Mouse (Mus musculus): ENCODE measurements at regions not wholly inside any gene's neighbourhood (a gene's known extent, or its start where the extent isn't known, plus 50 kb on each side); places are given as distances from the start of the nearest gene placed in this dataset.

- no peak for TF ChIP-seq POLR2A (IDR thresholded peaks at IDR 0.05; ENCODE audit: low read depth, low read length)
- TF ChIP-seq CTCF (conservative IDR thresholded peaks at IDR 0.05; ENCODE audit: insufficient read depth, insufficient read length, low read depth, low read length): no peak
- H3K4me3 ChIP-seq (ENCODE audit: insufficient read depth, low read depth, low read length): no peak overlapping the region
- no peaks in the 10 kb centered on the region for H3K36me3 ChIP-seq (ENCODE audit: control insufficient read depth, insufficient read depth, low read length)
- no peak for DNase-seq
- H3K27ac ChIP-seq (ENCODE audit: insufficient read depth, low read depth, low read length): no peak overlapping the region
- 85% methylated on average over 1 of the region's 1 CpGs for WGBS
- H3K4me1 ChIP-seq (ENCODE audit: control insufficient read depth, insufficient read depth, low read length): no peaks in the 10 kb centered on the region
- H3K27me3 ChIP-seq (replicated peaks; ENCODE audit: control insufficient read depth, insufficient read depth, low read length): no peaks in the 10 kb centered on the region
These were observed 164.6 kb downstream of the 1810013L24Rik start for GRCm38 (mm10) chr16:8994521-8994920.

DNA sequence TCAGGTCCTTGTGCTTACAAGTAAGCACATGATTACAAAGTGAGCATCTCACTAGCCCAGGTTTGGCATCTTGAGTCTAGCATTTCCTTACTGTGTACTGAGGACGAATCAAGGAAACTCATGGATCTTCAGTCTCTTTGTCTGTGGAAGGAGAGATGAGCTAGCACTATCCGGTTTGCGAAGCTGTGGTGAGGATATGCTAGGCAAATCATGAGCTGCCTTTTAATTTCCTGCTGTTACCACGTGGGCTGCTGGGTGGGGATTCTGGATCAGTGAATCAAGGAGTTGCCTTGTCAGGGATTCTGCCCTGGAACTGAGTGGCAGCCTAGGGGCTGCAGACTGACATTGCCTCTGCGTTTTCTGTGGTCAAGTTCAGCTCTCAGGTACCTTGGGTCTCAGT, 167.3 kb downstream of the 1810013L24Rik start:
- H3K36me3 ChIP-seq (ENCODE audit: control insufficient read depth, insufficient read depth, low read length): no peaks in the 10 kb centered on the region
- no peak for TF ChIP-seq POLR2A (IDR thresholded peaks at IDR 0.05; ENCODE audit: low read depth, low read length)
- no peak for TF ChIP-seq CTCF (conservative IDR thresholded peaks at IDR 0.05; ENCODE audit: insufficient read depth, insufficient read length, low read depth, low read length)
- H3K27ac ChIP-seq (ENCODE audit: insufficient read depth, low read depth, low read length): no peak overlapping the region
- H3K27me3 ChIP-seq (replicated peaks; ENCODE audit: control insufficient read depth, insufficient read depth, low read length): no peaks in the 10 kb centered on the region
- 63% methylated on average over 5 of the region's 5 CpGs for WGBS
- H3K4me1 ChIP-seq (ENCODE audit: control insufficient read depth, insufficient read depth, low read length): no peaks in the 10 kb centered on the region
- no peak overlapping the region for H3K4me3 ChIP-seq (ENCODE audit: insufficient read depth, low read depth, low read length)
- no peak for DNase-seq

DNA sequence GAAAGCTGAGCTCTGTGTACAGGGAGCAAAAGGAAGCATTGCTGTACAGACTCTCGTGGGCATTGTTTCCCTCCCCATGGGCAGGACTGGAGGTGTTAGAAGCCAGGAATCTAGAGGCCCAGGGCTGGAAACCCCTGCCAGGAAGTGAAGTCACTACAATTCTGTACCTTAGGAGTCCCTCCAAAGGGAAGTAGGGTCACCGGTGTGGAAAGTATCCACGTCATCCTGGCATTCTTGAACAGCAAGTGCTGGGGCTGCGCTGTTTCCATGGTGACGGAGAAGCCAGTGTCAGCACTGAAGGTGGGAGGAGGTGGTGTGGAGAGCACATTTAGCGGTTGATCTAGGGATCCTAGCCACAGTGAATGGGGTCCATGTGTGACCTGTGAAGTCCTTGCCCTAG, 174.1 kb downstream of the 1810013L24Rik start:
- no peaks in the 10 kb centered on the region for H3K27me3 ChIP-seq (replicated peaks; ENCODE audit: control insufficient read depth, insufficient read depth, low read length)
- no peak for TF ChIP-seq POLR2A (IDR thresholded peaks at IDR 0.05; ENCODE audit: low read depth, low read length)
- no peak for TF ChIP-seq CTCF (conservative IDR thresholded peaks at IDR 0.05; ENCODE audit: insufficient read depth, insufficient read length, low read depth, low read length)
- no peaks in the 10 kb centered on the region for H3K4me1 ChIP-seq (ENCODE audit: control insufficient read depth, insufficient read depth, low read length)
- H3K27ac ChIP-seq (ENCODE audit: insufficient read depth, low read depth, low read length): no peak overlapping the region
- no peak overlapping the region for H3K4me3 ChIP-seq (ENCODE audit: insufficient read depth, low read depth, low read length)
- WGBS: 35% methylated on average over 6 of the region's 6 CpGs
- H3K36me3 ChIP-seq (ENCODE audit: control insufficient read depth, insufficient read depth, low read length): no peaks in the 10 kb centered on the region
- DNase-seq: no peak

- no peak for TF ChIP-seq CTCF (conservative IDR thresholded peaks at IDR 0.05; ENCODE audit: insufficient read depth, insufficient read length, low read depth, low read length)
- no peak for TF ChIP-seq POLR2A (IDR thresholded peaks at IDR 0.05; ENCODE audit: low read depth, low read length)
- Histone ChIP-seq H3K36me3 (ENCODE audit: control insufficient read depth, insufficient read depth, low read length) (no peaks in the 10 kb centered on the region), H3K4me1 (ENCODE audit: control insufficient read depth, insufficient read depth, low read length) (no peaks in the 10 kb centered on the region), H3K27me3 (replicated peaks; ENCODE audit: control insufficient read depth, insufficient read depth, low read length) (no peaks in the 10 kb centered on the region), H3K4me3 (ENCODE audit: insufficient read depth, low read depth, low read length) (no peak overlapping the region), H3K27ac (ENCODE audit: insufficient read depth, low read depth, low read length) (no peak overlapping the region)
- no peak for DNase-seq
- WGBS: 41% methylated on average over 5 of the region's 5 CpGs
These were observed 176.0 kb downstream of the 1810013L24Rik start for GRCm38 (mm10) chr16:9005933-9006332.

DNA sequence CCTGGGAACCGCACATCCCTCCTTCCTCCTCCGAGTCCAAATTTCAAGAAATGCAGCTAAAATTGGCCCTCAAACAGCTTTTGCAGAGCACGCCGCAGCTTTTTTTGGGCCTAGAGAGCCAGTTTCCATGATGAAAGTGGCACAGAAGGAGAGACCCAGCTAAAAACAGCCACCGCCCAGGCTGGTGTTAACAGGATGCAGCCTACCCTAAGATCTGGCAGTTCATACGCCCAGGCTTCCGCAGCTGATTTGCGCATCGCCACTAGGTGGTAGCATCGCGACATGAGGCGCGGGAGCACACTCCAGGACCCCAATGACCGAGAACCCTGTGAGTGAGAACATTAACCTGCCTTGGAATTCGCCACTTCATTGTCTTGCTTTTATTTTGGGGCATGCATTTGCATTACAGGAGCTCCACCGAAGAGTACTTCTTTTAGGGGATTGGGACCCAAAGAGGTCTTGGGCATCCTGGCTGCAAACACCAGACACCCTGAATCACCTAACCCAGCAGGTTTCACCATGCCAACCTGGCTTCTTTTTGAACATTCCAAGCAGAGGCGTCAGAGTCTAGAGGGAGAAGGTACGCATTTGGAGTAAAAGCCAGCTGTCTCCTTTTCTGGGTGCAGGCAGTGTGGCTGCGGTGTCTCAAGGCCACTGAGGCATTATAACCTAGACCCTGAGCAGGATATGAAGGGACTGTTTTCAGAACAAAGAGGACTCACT, 179.6 kb downstream of the 1810013L24Rik start:
- Histone ChIP-seq H3K27ac (ENCODE audit: insufficient read depth, low read depth, low read length) (no peak overlapping the region), H3K27me3 (replicated peaks; ENCODE audit: control insufficient read depth, insufficient read depth, low read length) (no peaks in the 10 kb centered on the region), H3K4me1 (ENCODE audit: control insufficient read depth, insufficient read depth, low read length) (no peaks in the 10 kb centered on the region), H3K36me3 (ENCODE audit: control insufficient read depth, insufficient read depth, low read length) (no peaks in the 10 kb centered on the region), H3K4me3 (ENCODE audit: insufficient read depth, low read depth, low read length) (no peak overlapping the region)
- whole genome bisulfite sequencing: 21% methylated on average over 19 of the region's 19 CpGs
- DNase-seq: peak; percentile 66
- no peak for TF ChIP-seq POLR2A (IDR thresholded peaks at IDR 0.05; ENCODE audit: low read depth, low read length)
- peak; percentile 76 for TF ChIP-seq CTCF (conservative IDR thresholded peaks at IDR 0.05; ENCODE audit: insufficient read depth, insufficient read length, low read depth, low read length)

DNA sequence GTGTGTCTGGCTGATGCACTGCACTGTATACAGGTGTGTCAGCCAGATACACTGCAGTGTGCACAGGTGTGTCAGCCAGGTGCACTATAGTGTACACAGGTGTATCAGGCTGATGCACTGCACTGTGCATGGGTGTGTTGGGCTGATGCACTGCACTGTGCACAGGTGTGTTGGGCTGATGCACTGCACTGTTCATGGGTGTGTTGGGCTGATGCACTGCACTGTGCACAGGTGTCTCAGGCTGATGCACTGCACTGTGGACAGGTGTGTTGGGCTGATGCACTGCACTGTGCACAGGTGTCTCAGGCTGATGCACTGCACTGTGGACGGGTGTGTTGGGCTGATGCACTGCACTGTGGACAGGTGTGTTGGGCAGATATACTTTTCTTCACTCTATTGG, 181.2 kb downstream of the 1810013L24Rik start:
- Histone ChIP-seq H3K4me1 (ENCODE audit: control insufficient read depth, insufficient read depth, low read length) (no peaks in the 10 kb centered on the region), H3K27me3 (replicated peaks; ENCODE audit: control insufficient read depth, insufficient read depth, low read length) (no peaks in the 10 kb centered on the region), H3K4me3 (ENCODE audit: insufficient read depth, low read depth, low read length) (no peak overlapping the region), H3K27ac (ENCODE audit: insufficient read depth, low read depth, low read length) (no peak overlapping the region), H3K36me3 (ENCODE audit: control insufficient read depth, insufficient read depth, low read length) (no peaks in the 10 kb centered on the region)
- TF ChIP-seq CTCF (conservative IDR thresholded peaks at IDR 0.05; ENCODE audit: insufficient read depth, insufficient read length, low read depth, low read length) (no peak), POLR2A (IDR thresholded peaks at IDR 0.05; ENCODE audit: low read depth, low read length) (no peak)
- WGBS: 60% methylated on average over 1 of the region's 1 CpGs
- DNase-seq: no peak

- Histone ChIP-seq H3K27ac (ENCODE audit: insufficient read depth, low read depth, low read length) (no peak overlapping the region), H3K36me3 (ENCODE audit: control insufficient read depth, insufficient read depth, low read length) (no peaks in the 10 kb centered on the region), H3K4me3 (ENCODE audit: insufficient read depth, low read depth, low read length) (no peak overlapping the region), H3K4me1 (ENCODE audit: control insufficient read depth, insufficient read depth, low read length) (no peaks in the 10 kb centered on the region), H3K27me3 (replicated peaks; ENCODE audit: control insufficient read depth, insufficient read depth, low read length) (no peaks in the 10 kb centered on the region)
- DNase-seq: no peak
- 76% methylated on average over 4 of the region's 4 CpGs for WGBS
- no peak for TF ChIP-seq CTCF (conservative IDR thresholded peaks at IDR 0.05; ENCODE audit: insufficient read depth, insufficient read length, low read depth, low read length)
- no peak for TF ChIP-seq POLR2A (IDR thresholded peaks at IDR 0.05; ENCODE audit: low read depth, low read length)
These were observed 181.8 kb downstream of the 1810013L24Rik start for GRCm38 (mm10) chr16:9011691-9012090.

Measured in kidney, adult 2 months (tissue).